Mouse (Mus musculus) CH12.LX (cell line): ENCODE measurements around the gene Vpreb1. TPM values are rescaled to one million over a fixed set of nuclear protein-coding genes. Genes with fewer than 3 reads are reported as not detected.

Source experiments
- DNase-seq: peaks from one replicate; pipeline ENCODE4 v3.0.0-alpha.2; 2013; ENCODE audit errors: extremely low read depth
- H3K27ac ChIP-seq: 2 replicates; pipeline ENCODE4 v1.5.1; 2012; ENCODE audit warnings: low read depth, mild to moderate bottlenecking, control low read depth, moderate library complexity; ENCODE audit not compliant: insufficient read depth
- H3K27me3 ChIP-seq: replicated peaks from 2 replicates; pipeline ENCODE3; 2012; ENCODE audit warnings: inconsistent platforms
- H3K36me3 ChIP-seq, 2 experiments: replicated peaks in 1 of 2; 2 replicates each; pipeline versions ENCODE3 to v1.6.1; 2012; ENCODE audit warnings: inconsistent platforms in 1 of 2, low read length in 1 of 2, mild to moderate bottlenecking in 1 of 2, mixed read lengths in 1 of 2, moderate library complexity in 1 of 2; ENCODE audit not compliant: control insufficient read depth in 1 of 2, insufficient read depth in 1 of 2
- H3K4me1 ChIP-seq, 2 experiments: 2 replicates each; pipeline ENCODE4 v1.6.1; 2012; ENCODE audit warnings: inconsistent platforms in 1 of 2, moderate library complexity in 1 of 2; ENCODE audit not compliant: insufficient read depth in 2 of 2, control insufficient read depth in 1 of 2
- H3K4me2 ChIP-seq: 2 replicates; pipeline ENCODE4 v1.6.1; 2012; ENCODE audit warnings: low read depth, mild to moderate bottlenecking, control low read depth; ENCODE audit not compliant: poor library complexity, insufficient read depth, severe bottlenecking
- H3K4me3 ChIP-seq, 3 experiments: fragments of 150-350 bp in 1 of 3; sonication (generic) in 1 of 3; replicated peaks in 1 of 3; 2 replicates each; pipeline versions ENCODE3 to v1.5.1; 2011 to 2012; ENCODE audit warnings: low read depth in 2 of 3, low read length in 2 of 3, mild to moderate bottlenecking in 2 of 3, moderate library complexity in 2 of 3, control low read depth in 1 of 3, improper control_type of control experiment in 1 of 3, inconsistent platforms in 1 of 3, mixed read lengths in 1 of 3; ENCODE audit not compliant: poor library complexity in 1 of 3
- H3K79me2 ChIP-seq: replicated peaks from 2 replicates; pipeline ENCODE4 v1.6.1; 2012; ENCODE audit warnings: mild to moderate bottlenecking, moderate library complexity; ENCODE audit not compliant: control insufficient read depth, poor library complexity, insufficient read depth, severe bottlenecking; ENCODE audit errors: extremely low read depth
- H3K9ac ChIP-seq: 2 replicates; pipeline ENCODE4 v1.6.1; 2012; ENCODE audit warnings: low read depth, mild to moderate bottlenecking, control low read depth, moderate library complexity; ENCODE audit not compliant: insufficient read depth
- H3K9me3 ChIP-seq: replicated peaks from 2 replicates; pipeline ENCODE3; 2012; ENCODE audit warnings: low read length, inconsistent platforms, mixed read lengths
- CHD2 ChIP-seq: IDR thresholded peaks from 2 replicates; pipeline ENCODE4 v1.6.1; 2011; ENCODE audit warnings: low read length, improper control_type of control experiment
- E2F4 ChIP-seq: IDR thresholded peaks from 2 replicates; pipeline ENCODE4 v1.6.1; 2011; ENCODE audit warnings: low read depth, low read length, improper control_type of control experiment; ENCODE audit not compliant: insufficient replicate concordance
- KAT2A ChIP-seq: IDR thresholded peaks from 2 replicates; pipeline ENCODE4 v1.6.1; 2012; ENCODE audit warnings: low read length, improper control_type of control experiment, inconsistent platforms; ENCODE audit not compliant: insufficient replicate concordance
- MAFK ChIP-seq: IDR thresholded peaks from 2 replicates; pipeline ENCODE4 v1.6.1; 2011; ENCODE audit warnings: low read length, improper control_type of control experiment; ENCODE audit not compliant: insufficient replicate concordance
- MAZ ChIP-seq: IDR thresholded peaks from 2 replicates; pipeline ENCODE4 v1.6.1; 2012; ENCODE audit warnings: low read depth, mild to moderate bottlenecking, inconsistent platforms, low read length, improper control_type of control experiment, moderate library complexity
- NRF1 ChIP-seq: IDR thresholded peaks from 2 replicates; pipeline ENCODE4 v1.6.1; 2014; ENCODE audit warnings: low read depth, mild to moderate bottlenecking, inconsistent platforms, low read length, improper control_type of control experiment, moderate library complexity
- RAD21 ChIP-seq: IDR thresholded peaks from 2 replicates; pipeline ENCODE4 v1.6.1; 2011; ENCODE audit warnings: low read depth, mild to moderate bottlenecking, low read length, improper control_type of control experiment, moderate library complexity
- SMC3 ChIP-seq: IDR thresholded peaks from 2 replicates; pipeline ENCODE4 v1.6.1; 2011; ENCODE audit warnings: low read depth, low read length, improper control_type of control experiment
- TCF12 ChIP-seq: IDR thresholded peaks from 2 replicates; pipeline ENCODE4 v1.6.1; 2014; ENCODE audit warnings: low read depth, mild to moderate bottlenecking, inconsistent platforms, low read length, improper control_type of control experiment
- UBTF ChIP-seq: IDR thresholded peaks from 2 replicates; pipeline ENCODE4 v1.6.1; 2012; ENCODE audit warnings: low read depth, mild to moderate bottlenecking, inconsistent platforms, low read length, improper control_type of control experiment, moderate library complexity
- USF1 ChIP-seq: IDR thresholded peaks from 2 replicates; pipeline ENCODE4 v1.6.1; 2014; ENCODE audit warnings: low read depth, mild to moderate bottlenecking, inconsistent platforms, low read length, improper control_type of control experiment
- dilution Hi-C: fragments of 300-500 bp; cut with MboI; formaldehyde crosslinking; loops from 2 replicates; pipeline ENCODE4 v1.14.3; 2020; ENCODE audit warnings: low sequenced_read_pairs; ENCODE audit not compliant: extremely low pct_unique_long_range_greater_than_20kb, extremely low pct_ligation_motif_present
- in situ Hi-C: fragments of 300-500 bp; cut with MboI; formaldehyde crosslinking; loops from 3 replicates; pipeline ENCODE4 v1.14.3; 2019; ENCODE audit warnings: low sequenced_read_pairs, low pct_ligation_motif_present, low pct_unique_long_range_greater_than_20kb, mixed read lengths
- polyA plus RNA-seq: library from polyadenylated mRNA; unstranded; fragments of >175 nt; gene quantifications from 2 replicates; pipeline ENCODE4 v1.2.1, GENCODE M21; 2012; ENCODE audit warnings: low read depth; ENCODE audit not compliant: insufficient read length
- total RNA-seq, 2 experiments: library from RNA; depleted of rRNA; stranded (reverse); fragments of 300-350 nt in 1 of 2; fragments of >200 nt in 1 of 2; gene quantifications; 2 replicates each; pipeline ENCODE4 v1.2.3; 2012 to 2014

Gene Vpreb1
- total and polyA plus RNA-seq, 3 experiments, result 0.64 to 1.0 TPM; not detected in 1

- peaks cover 3 to 7% of the 10 kb centered on the region in 2 experiments; a peak in 2 of 4 replicates for H3K4me1 ChIP-seq
- TF ChIP-seq RAD21 (no peak), MAZ (no peak), SMC3 (no peak), CHD2 (no peak), TCF12 (no peak), KAT2A (no peak), MAFK (no peak), USF1 (no peak), UBTF (no peak), NRF1 (no peak), E2F4 (no peak)
- no peak overlapping the region for H3K4me2 ChIP-seq
- no peaks in the 10 kb centered on the region for H3K9me3 ChIP-seq
- no peak overlapping the region for H3K4me3 ChIP-seq
- peaks cover 22% of the 10 kb centered on the region for H3K27me3 ChIP-seq
- no peaks in the 10 kb centered on the region for H3K36me3 ChIP-seq
- no peaks in the 10 kb centered on the region for H3K79me2 ChIP-seq
- no peak overlapping the region for H3K9ac ChIP-seq
- no peak overlapping the region for H3K27ac ChIP-seq
- in situ Hi-C loops (no loop called here), dilution Hi-C loops (no loop called here)
- DNase-seq, result no peak
Observed at GRCm38 (mm10) chr16:16825476-16825875, 45.2 kb downstream of the Vpreb1 start.

Other genes starting within 250 kb of the Vpreb1 start
- gene Olfr19, start 194.4 kb downstream of the Vpreb1 start, total RNA-seq (2012; rRNA removed), result not detected in 2 replicates
- not detected in 2 replicates for gene Olfr19, start 194.4 kb downstream of the Vpreb1 start, total RNA-seq (2014; rRNA removed)
- not detected in 2 replicates for gene Olfr19, start 194.4 kb downstream of the Vpreb1 start, polyA plus RNA-seq
- gene Spag6l, start 41.4 kb downstream of the Vpreb1 start, total RNA-seq (2012; rRNA removed), result not detected in 2 replicates
- gene Spag6l, start 41.4 kb downstream of the Vpreb1 start, total RNA-seq (2014; rRNA removed), result not detected in 2 replicates
- gene Spag6l, start 41.4 kb downstream of the Vpreb1 start, polyA plus RNA-seq, result not detected in 2 replicates
- gene Igll1, start 6.9 kb downstream of the Vpreb1 start, total RNA-seq (2012; rRNA removed), result not detected in 2 replicates
- not detected in 2 replicates for gene Igll1, start 6.9 kb downstream of the Vpreb1 start, total RNA-seq (2014; rRNA removed)
- not detected in 2 replicates for gene Igll1, start 6.9 kb downstream of the Vpreb1 start, polyA plus RNA-seq
- 61.8 and 64.9 TPM in 2 replicates for gene Top3b, start 107 bp downstream of the Vpreb1 start, total RNA-seq (2012; rRNA removed)
- gene Top3b, start 107 bp downstream of the Vpreb1 start, total RNA-seq (2014; rRNA removed), result 50.7 and 56.7 TPM in 2 replicates
- 76.3 and 88.4 TPM in 2 replicates for gene Top3b, start 107 bp downstream of the Vpreb1 start, polyA plus RNA-seq
- gene Ppm1f, start 25.6 kb upstream of the Vpreb1 start, total RNA-seq (2012; rRNA removed), result 37.7 and 48.0 TPM in 2 replicates
- 43.2 TPM in 2 replicates for gene Ppm1f, start 25.6 kb upstream of the Vpreb1 start, total RNA-seq (2014; rRNA removed)
- 47.5 and 51.4 TPM in 2 replicates for gene Ppm1f, start 25.6 kb upstream of the Vpreb1 start, polyA plus RNA-seq
- 162 and 190 TPM in 2 replicates for gene Mapk1, start 112.5 kb upstream of the Vpreb1 start, total RNA-seq (2012; rRNA removed)
- 317 and 322 TPM in 2 replicates for gene Mapk1, start 112.5 kb upstream of the Vpreb1 start, total RNA-seq (2014; rRNA removed)
- 234 and 244 TPM in 2 replicates for gene Mapk1, start 112.5 kb upstream of the Vpreb1 start, polyA plus RNA-seq
- gene Ypel1, start 198.9 kb upstream of the Vpreb1 start, total RNA-seq (2012; rRNA removed), result 1.3 and 1.5 TPM in 2 replicates
- gene Ypel1, start 198.9 kb upstream of the Vpreb1 start, total RNA-seq (2014; rRNA removed), result 0.21 TPM in 1 of 2 replicates, not detected in the other
- 0.56 and 0.83 TPM in 2 replicates for gene Ypel1, start 198.9 kb upstream of the Vpreb1 start, polyA plus RNA-seq
- 101 and 102 TPM in 2 replicates for gene Ppil2, start 240.4 kb upstream of the Vpreb1 start, total RNA-seq (2012; rRNA removed)
- gene Ppil2, start 240.4 kb upstream of the Vpreb1 start, total RNA-seq (2014; rRNA removed), result 82.9 and 98.1 TPM in 2 replicates
- 88.1 and 90.1 TPM in 2 replicates for gene Ppil2, start 240.4 kb upstream of the Vpreb1 start, polyA plus RNA-seq